Mouse (Mus musculus): Measurements from ENCODE around the gene Krt6b. TPM values are rescaled to one million over a fixed set of nuclear protein-coding genes. Genes with fewer than 3 reads are reported as not detected.
"Not testable (repeated sequence)": the region's sequence is repeated elsewhere in the genome, so short reads cannot be mapped to it uniquely, and the experiment has no call there.

Krt6b gene
- total RNA-seq (2021) = under 1 TPM in 1 of 2 experiments, not detected in 1; 0.22 TPM
- long read RNA-seq, experiment 1 = 0 reads
- long read RNA-seq, experiment 2 = 0 reads

- intact Hi-C loops (cut with DNase I) = no loop called here
- no peak for DNase-seq
These were observed at the start of gene Krt6b for GRCm38 (mm10) chr15:101680187-101680586. Krt6b (minus strand) TSS chr15:101680287.

DNA sequence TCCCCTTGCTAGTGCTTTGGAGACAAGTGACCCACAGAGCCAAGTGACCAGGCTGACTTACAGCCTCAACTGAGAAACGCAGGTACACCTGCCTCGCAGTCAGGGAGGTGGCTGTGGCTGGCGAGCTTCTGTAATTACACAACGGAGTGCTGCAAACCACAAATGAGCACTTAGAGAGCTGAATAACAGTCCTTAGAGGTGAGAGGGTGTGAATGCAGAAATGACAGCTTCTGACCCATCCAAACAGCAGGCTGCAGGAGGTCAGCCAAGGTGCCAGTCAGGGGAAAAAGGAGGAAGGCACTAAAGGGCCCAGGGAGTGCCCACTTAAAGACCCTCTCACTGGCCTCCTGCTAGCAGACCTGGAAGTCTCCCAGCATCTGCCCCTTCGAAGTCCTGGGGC, 44.6 kb upstream of the Krt6b start:
- no peak for DNase-seq
- intact Hi-C loops (cut with DNase I) = no loop called here

- no peak for DNase-seq
- intact Hi-C loops (cut with DNase I) = no loop called here
These were observed 35.7 kb upstream of the Krt6b start for GRCm38 (mm10) chr15:101715831-101716230.

DNA sequence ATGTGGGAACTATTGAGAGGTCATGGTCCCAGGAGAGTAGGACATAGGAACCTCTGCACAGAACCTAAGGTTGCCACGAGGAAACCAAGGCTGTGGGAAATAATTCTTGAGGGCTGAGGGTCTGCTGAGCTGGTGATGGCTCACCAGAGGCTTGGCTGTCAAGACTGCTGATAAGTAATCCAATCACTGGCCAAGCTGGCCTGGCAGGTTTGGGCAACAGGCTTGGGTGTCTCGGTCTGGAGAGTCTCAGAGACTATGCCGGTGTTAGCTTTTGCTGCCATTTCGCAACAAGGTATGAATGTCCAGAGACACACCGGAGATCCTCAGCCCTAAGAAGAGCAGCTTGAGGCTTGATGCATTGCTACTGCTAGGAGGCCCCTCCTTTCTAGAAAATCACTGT, 34.3 kb upstream of the Krt6b start:
- no peak for DNase-seq
- intact Hi-C loops (cut with DNase I) = no loop called here

DNA sequence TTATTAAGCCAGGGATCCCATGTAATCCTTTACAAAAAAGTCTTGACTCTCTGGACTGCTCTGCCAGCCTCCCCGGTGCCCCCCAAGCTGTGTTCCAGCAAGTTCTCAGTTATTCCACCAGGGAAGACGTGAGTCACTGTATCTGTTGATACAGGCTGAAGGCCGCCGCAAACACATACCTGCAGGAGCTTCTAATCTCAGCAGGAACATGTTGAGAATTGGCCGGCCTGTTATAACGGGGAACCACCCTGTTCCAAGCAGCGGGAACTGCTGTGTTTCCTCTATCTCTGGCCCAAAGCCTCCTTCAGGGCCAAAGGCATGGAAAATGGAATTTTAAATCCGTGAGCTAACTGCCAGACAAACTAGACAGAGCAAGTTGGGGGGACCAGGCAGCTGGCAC, 33.6 kb upstream of the Krt6b start:
- no peak for DNase-seq
- intact Hi-C loops (cut with DNase I) = no loop called here

GRCm38 (mm10) chr15:101712720-101713119, 32.6 kb upstream of the Krt6b start, which contains the start of gene Krt5:
Krt5 (minus strand) TSS chr15:101712898.
- no peak for DNase-seq
- intact Hi-C loops (cut with DNase I) = no loop called here

DNA sequence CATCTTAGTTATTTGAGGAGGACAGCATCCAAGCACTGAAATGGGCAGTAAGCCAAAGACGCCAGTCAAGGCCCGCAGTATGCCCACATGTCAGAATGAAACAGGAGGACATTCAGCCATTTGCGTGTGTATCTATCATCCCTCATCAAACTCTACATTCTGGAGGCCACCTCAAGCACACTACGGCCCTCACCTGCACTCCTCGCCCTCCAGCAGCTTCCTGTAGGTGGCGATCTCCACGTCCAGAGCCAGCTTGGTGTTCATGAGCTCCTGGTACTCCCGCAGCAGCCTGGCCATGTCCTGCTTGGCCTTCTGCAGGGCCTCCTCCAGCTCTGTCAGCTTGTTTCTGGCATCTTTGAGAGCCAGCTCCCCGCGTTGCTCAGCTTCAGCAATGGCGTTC, 28.6 kb upstream of the Krt6b start:
- intact Hi-C loops (cut with DNase I) = no loop called here

GRCm38 (mm10) chr15:101707454-101707853, 27.4 kb upstream of the Krt6b start:
- intact Hi-C loops (cut with DNase I) = no loop called here
- DNase-seq = no peak

More for the DNA sequence above, 28.6 kb upstream of the Krt6b start:
- no peak for DNase-seq

GRCm38 (mm10) chr15:101704066-101704465, 24.0 kb upstream of the Krt6b start:
- intact Hi-C loops (cut with DNase I) = no loop called here
- DNase-seq = no peak

GRCm38 (mm10) chr15:101702380-101702779, 22.3 kb upstream of the Krt6b start:
- intact Hi-C loops (cut with DNase I) = no loop called here
- no peak for DNase-seq

GRCm38 (mm10) chr15:101699866-101700265, 19.8 kb upstream of the Krt6b start:
- DNase-seq = no peak
- intact Hi-C loops (cut with DNase I) = no loop called here

GRCm38 (mm10) chr15:101699192-101699591, 19.1 kb upstream of the Krt6b start:
- no peak for DNase-seq
- intact Hi-C loops (cut with DNase I) = no loop called here

GRCm38 (mm10) chr15:101697326-101698188, 17.5 kb upstream of the Krt6b start:
- intact Hi-C loops (cut with DNase I) = no loop called here
- DNase-seq = no peak

DNA sequence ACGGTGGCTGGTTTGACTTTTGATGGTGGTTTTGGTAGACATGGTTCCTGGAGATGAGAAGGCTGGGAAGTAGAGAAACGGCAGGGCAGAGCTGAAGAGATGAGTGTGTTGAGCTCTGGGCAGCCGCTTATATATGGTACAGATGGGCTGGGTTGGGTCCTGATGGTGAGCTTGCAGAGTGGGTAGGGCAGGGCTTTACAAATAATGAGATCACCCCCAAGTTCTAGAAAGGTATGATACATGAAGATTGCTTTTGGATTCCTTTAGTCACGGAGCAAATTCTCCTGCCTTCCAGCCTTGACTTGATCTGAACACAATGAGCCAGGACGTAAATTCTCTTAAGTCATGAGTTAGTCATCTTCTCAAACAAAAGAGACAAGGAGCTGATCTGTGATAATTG, 14.1 kb upstream of the Krt6b start, which contains the start of gene Krt6a:
TSS of gene Krt6a (minus strand) at position 101 of the 400 bp plus-strand sequence.
- no peak for DNase-seq
- intact Hi-C loops (cut with DNase I) = no loop called here

DNA sequence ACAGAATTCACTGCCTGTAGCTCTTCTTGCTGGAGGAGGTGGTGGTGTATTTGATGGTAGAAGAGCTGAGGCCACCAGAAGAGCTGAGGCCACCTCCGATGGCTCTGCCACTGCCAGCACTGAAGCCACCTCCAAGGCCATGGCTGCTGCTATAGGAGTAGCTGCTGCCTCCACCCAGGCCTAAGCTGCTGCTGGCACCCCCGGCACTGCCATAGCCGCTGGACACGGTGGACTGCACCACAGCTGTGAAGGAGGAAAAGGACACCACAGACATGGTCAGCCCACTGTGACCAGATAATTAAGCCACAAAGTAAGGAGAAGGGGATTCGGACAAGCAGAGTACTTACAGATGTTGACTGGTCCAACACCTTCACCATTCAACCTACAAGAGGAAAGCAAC, 10.4 kb upstream of the Krt6b start:
- intact Hi-C loops (cut with DNase I); DNase-seq: not testable (repeated sequence)

DNA sequence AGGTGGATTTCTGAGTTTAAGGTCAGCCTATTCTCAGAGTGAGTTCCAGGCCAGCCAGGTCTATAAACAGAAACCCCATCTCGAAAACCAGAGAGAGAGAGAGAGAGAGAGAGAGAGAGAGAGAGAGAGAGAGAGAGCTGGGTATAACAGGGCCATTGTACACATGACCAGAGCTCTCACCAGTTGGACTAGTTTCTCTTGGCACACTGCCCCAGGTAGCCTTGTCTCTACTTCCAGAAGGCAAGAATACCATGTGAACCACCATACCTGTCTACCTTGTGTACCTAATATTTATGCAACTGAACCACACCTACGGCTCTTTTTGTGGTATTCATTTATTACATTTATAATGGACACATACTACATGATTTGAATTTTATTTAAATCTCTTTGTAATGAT, 8.1 kb upstream of the Krt6b start:
- intact Hi-C loops (cut with DNase I) = no loop called here
- no peak for DNase-seq

DNA sequence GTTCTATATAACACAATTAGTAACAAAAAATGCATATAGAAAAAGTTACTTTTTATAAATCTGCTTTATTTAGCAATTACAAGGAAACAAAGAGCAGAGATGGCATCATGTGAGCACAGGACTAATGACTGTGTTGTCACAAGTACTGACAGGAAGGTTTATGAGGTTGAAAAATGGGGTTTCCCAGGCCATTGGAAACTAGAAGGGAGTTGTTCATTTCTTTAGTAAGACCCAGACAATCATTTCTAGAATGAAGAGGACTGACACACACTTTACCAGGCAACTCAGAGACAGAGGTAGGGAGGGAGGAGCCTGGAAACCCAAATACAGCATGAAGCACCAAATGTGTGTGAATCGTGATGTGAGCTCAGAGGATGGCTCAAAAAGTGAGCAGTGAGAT, 4.1 kb downstream of the Krt6b start:
- intact Hi-C loops (cut with DNase I) = no loop called here
- DNase-seq = no peak

DNA sequence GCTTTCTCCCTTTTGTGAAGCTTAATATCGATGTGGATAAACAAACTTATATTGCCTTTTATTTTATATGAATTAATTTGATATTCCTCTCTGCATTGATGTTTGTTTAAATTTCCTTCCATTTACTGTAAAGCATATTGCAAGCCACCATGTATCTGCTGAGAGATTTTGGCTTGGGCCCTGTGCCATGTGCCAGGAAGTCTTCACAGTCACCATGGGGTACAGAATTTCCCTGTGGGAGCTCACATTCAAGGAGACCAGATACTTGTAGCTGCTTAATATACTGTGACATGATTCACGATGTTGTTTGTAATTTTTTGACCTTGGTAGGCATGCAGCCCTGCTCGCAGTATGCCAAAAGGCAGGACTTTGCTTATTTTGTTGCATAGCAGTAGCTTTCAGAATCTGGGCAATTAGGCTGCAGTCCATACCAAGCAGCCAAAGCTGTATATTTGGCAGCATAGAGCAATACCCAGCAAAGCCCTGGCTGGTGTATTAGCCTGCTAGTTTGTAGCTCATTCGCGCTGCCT, 27.3 kb downstream of the Krt6b start:
- DNase-seq = no peak
- intact Hi-C loops (cut with DNase I) = no loop called here

DNA sequence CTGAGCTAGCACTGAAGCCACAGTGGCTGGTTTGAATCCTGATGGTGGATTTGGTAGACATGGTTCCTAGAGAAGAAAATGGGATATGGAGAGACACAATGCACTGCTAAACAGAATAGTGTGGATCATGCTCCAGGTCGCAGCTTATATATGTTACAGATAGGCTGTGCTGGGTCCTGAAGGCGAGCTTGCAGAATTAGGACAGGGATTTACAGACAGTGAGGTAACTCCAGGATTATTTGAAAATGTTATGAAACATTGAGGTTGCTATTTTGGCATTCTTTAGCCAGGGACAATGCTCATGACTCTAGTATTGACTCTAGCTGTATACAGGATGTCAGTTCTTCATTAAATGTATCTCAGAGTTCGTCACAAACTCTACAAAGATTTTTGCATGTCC, 32.8 kb downstream of the Krt6b start, which contains the start of gene Gm5478:
TSS of gene Gm5478 (minus strand) at position 101 of the 400 bp plus-strand sequence.
- no peak for DNase-seq
- intact Hi-C loops (cut with DNase I) = no loop called here

GRCm38 (mm10) chr15:101627884-101628283, 52.2 kb downstream of the Krt6b start, which contains the start of gene Gm5414:
Gm5414 (minus strand) TSS chr15:101628188.
- DNase-seq = no peak
- intact Hi-C loops (cut with DNase I) = no loop called here
